Comparison of ENCODE assay signal across 8 mouse cellular contexts in the genomic region with DNA sequence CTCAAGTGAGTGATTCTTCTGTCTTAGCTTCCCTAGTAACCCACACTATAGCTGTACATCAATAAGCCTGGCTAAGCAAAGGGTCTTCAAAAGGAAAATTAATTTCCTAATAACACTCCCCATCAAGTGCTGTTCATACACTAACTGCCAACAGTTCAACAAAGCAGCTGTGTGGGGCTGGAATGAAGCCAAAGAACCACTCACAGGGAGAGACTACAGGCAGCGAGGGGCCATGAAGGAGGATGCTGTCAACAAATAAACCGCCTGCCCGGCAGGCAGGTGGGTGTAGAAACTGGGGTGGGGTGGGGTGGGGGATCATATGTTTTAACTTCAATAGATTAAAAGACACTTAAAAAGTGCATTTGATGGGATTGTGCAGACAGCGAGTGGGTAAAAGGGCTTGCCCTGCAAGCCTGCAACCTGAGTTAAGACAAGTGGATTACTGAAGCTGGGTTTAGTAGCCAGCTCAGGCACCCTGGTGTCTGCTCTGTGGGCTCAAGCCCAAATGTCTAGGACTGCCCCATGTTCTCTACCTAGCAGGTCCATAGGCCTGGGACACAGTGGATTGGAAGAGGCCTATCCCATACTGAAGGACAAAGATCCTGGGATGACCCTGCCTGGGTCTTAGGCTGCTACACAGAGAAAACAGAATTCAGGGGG. TPM values are rescaled to one million over a fixed set of nuclear protein-coding genes. Genes with fewer than 3 reads are reported as not detected.
A peak's percentile ranks its signal among the peaks of the same experiment; 100 is the strongest.
DNase-seq lines count a peak whose midpoint lies in the region; ATAC-seq and TF ChIP-seq lines count a peak whose summit lies in the region.
"Had no signal": no experiment of that assay in that cellular context is flagged by ENCODE, and none has a peak within 500 bp of the region (broad histone marks: within the 10 kb centered on the region; RNA-seq: fewer than 3 reads in every experiment).

No protein-coding gene starts in this region.

- peaks cover 12% of the 10 kb centered on the region for H3K4me1 ChIP-seq in intestine, embryonic 15.5 days (replicated peaks)
- H3K4me1 ChIP-seq in intestine, postnatal 0 days (replicated peaks; ENCODE audit: control insufficient read depth, insufficient read depth, low read length) = no peaks in the 10 kb centered on the region
- peaks cover 33% of the 10 kb centered on the region for H3K4me1 ChIP-seq in forebrain, embryonic 15.5 days
- peaks cover 38% of the 10 kb centered on the region for H3K4me1 ChIP-seq in neural tube, embryonic 15.5 days

- no peaks in the 10 kb centered on the region for H3K9me3 ChIP-seq in intestine, embryonic 15.5 days
- no peaks in the 10 kb centered on the region for H3K9me3 ChIP-seq in intestine, postnatal 0 days (ENCODE audit: control insufficient read depth)
- H3K9me3 ChIP-seq in forebrain, embryonic 15.5 days = no peaks in the 10 kb centered on the region
- H3K9me3 ChIP-seq in neural tube, embryonic 15.5 days (replicated peaks) = no peaks in the 10 kb centered on the region

- ATAC-seq in intestine, embryonic 15.5 days = 0 out of 2 replicates have a peak, but pooled peaks have one; percentile 62
- no peak for ATAC-seq in intestine, postnatal 0 days
- peak; percentile 87 for ATAC-seq in forebrain, embryonic 15.5 days (replicated peaks)
- ATAC-seq in neural tube, embryonic 15.5 days (ENCODE audit: low FRiP score) = peak; percentile 48; the same call in 1 of the 2 replicates
- no peak for ATAC-seq in inflammation-experienced regulatory T-cells, adult 6 months

- 17% methylated on average over 4 of the region's 4 CpGs for WGBS in intestine, embryonic 15.5 days
- 27% methylated on average over 4 of the region's 4 CpGs for WGBS in intestine, postnatal 0 days
- WGBS in forebrain, embryonic 15.5 days = 10% methylated on average over 4 of the region's 4 CpGs
- 13% methylated on average over 4 of the region's 4 CpGs for WGBS in neural tube, embryonic 15.5 days

- H3K4me3 ChIP-seq in intestine, embryonic 15.5 days (replicated peaks) = no peak overlapping the region
- H3K4me3 ChIP-seq in intestine, postnatal 0 days (ENCODE audit: low read depth, low read length) = no peak overlapping the region
- no peak overlapping the region for H3K4me3 ChIP-seq in forebrain, embryonic 15.5 days
- H3K4me3 ChIP-seq in neural tube, embryonic 15.5 days (replicated peaks) = no peak overlapping the region

- no peak overlapping the region for H3K27ac ChIP-seq in intestine, embryonic 15.5 days
- no peak overlapping the region for H3K27ac ChIP-seq in intestine, postnatal 0 days (ENCODE audit: low read depth, low read length)
- H3K27ac ChIP-seq in forebrain, embryonic 15.5 days (replicated peaks) = peak overlapping the region; percentile 70
- peak overlapping the region; percentile 60 for H3K27ac ChIP-seq in neural tube, embryonic 15.5 days (replicated peaks)
- H3K27ac ChIP-seq: macrophage had no signal

- H3K9ac ChIP-seq in intestine, embryonic 15.5 days = no peak overlapping the region
- H3K9ac ChIP-seq in intestine, postnatal 0 days (ENCODE audit: low read depth, low read length) = no peak overlapping the region
- no peak overlapping the region for H3K9ac ChIP-seq in forebrain, embryonic 15.5 days (replicated peaks)
- no peak overlapping the region for H3K9ac ChIP-seq in neural tube, embryonic 15.5 days (replicated peaks)

- TF ChIP-seq POLR2A in brain, embryonic 14.5 days (IDR thresholded peaks at IDR 0.05; ENCODE audit: borderline replicate concordance, extremely low read depth, insufficient read depth, insufficient read length, poor library complexity, severe bottlenecking) = no peak

- no peaks in the 10 kb centered on the region for H3K27me3 ChIP-seq in intestine, embryonic 15.5 days (replicated peaks)
- no peaks in the 10 kb centered on the region for H3K27me3 ChIP-seq in intestine, postnatal 0 days (replicated peaks; ENCODE audit: control insufficient read depth, insufficient read depth, low read length)
- H3K27me3 ChIP-seq in forebrain, embryonic 15.5 days = no peaks in the 10 kb centered on the region
- no peaks in the 10 kb centered on the region for H3K27me3 ChIP-seq in neural tube, embryonic 15.5 days (replicated peaks)

- TF ChIP-seq CTCF in intestine, postnatal 0 days (IDR thresholded peaks at IDR 0.05; ENCODE audit: low read depth) = no peak
- no peak for TF ChIP-seq CTCF in brain, embryonic 14.5 days (IDR thresholded peaks at IDR 0.05; ENCODE audit: borderline replicate concordance, extremely low read depth, insufficient read depth, insufficient read length)

- H3K4me2 ChIP-seq in intestine, embryonic 15.5 days (replicated peaks) = no peak overlapping the region
- no peak overlapping the region for H3K4me2 ChIP-seq in intestine, postnatal 0 days (replicated peaks; ENCODE audit: low read depth)
- no peak overlapping the region for H3K4me2 ChIP-seq in forebrain, embryonic 15.5 days (replicated peaks)
- H3K4me2 ChIP-seq in neural tube, embryonic 15.5 days = no peak overlapping the region; the same call in 1 of the 2 replicates

- H3K36me3 ChIP-seq in intestine, embryonic 15.5 days = no peaks in the 10 kb centered on the region
- H3K36me3 ChIP-seq in intestine, postnatal 0 days (ENCODE audit: control insufficient read depth, insufficient read depth) = no peaks in the 10 kb centered on the region
- no peaks in the 10 kb centered on the region for H3K36me3 ChIP-seq in forebrain, embryonic 15.5 days
- no peaks in the 10 kb centered on the region for H3K36me3 ChIP-seq in neural tube, embryonic 15.5 days

- DNase-seq in brain, embryonic 14.5 days (ENCODE audit: low read depth) = peak; percentile 94
- no peak for DNase-seq in spleen, adult 18-20 months

RNA-seq across cellular contexts. Expression of gene Zfyve28, which starts 35.8 kb away (rescaled TPM):
- 0.47 and 0.65 TPM in 2 replicates for polyA plus RNA-seq in intestine, embryonic 15.5 days (2015; fragmentation: Nextera tagmentation; extraction: Ambion mirVana)
- 0.05 and 0.07 TPM in 2 replicates for polyA plus RNA-seq in intestine, postnatal 0 days (2015; fragmentation: Nextera tagmentation; extraction: Ambion mirVana)
- 5.7 and 7.6 TPM in 2 replicates for polyA plus RNA-seq in brain, embryonic 14.5 days (2012; rRNA removed)
- 4.7 and 5.3 TPM in 2 replicates for polyA plus RNA-seq in forebrain, embryonic 15.5 days (2015; fragmentation: Nextera tagmentation; extraction: Ambion mirVana)
- 6.3 and 7.5 TPM in 2 replicates for polyA plus RNA-seq in neural tube, embryonic 15.5 days (2015; fragmentation: Nextera tagmentation; extraction: Ambion mirVana)
- 1 to 10 TPM; 1.5 to 5.6 (median 4.6) TPM for polyA plus RNA-seq in inflammation-experienced regulatory T-cells, adult 6 months (2017; shearing (Covaris generic))

RNA-seq across cellular contexts. Expression of gene Cfap99, which starts 36.0 kb away (rescaled TPM):
- not detected in 2 replicates for polyA plus RNA-seq in intestine, embryonic 15.5 days (2015; fragmentation: Nextera tagmentation; extraction: Ambion mirVana)
- polyA plus RNA-seq in intestine, postnatal 0 days (2015; fragmentation: Nextera tagmentation; extraction: Ambion mirVana) = not detected in 2 replicates
- polyA plus RNA-seq in brain, embryonic 14.5 days (2012; rRNA removed) = 0.09 and 0.19 TPM in 2 replicates
- 0.09 TPM in 1 of 2 replicates, not detected in the other for polyA plus RNA-seq in forebrain, embryonic 15.5 days (2015; fragmentation: Nextera tagmentation; extraction: Ambion mirVana)
- polyA plus RNA-seq in neural tube, embryonic 15.5 days (2015; fragmentation: Nextera tagmentation; extraction: Ambion mirVana) = 0.08 TPM in 1 of 2 replicates, not detected in the other
- polyA plus RNA-seq in inflammation-experienced regulatory T-cells, adult 6 months (2017; shearing (Covaris generic)) = not detected
- polyA plus RNA-seq: macrophage had no signal

Comparison
In these comparisons a context has a peak if more than half of its experiments do, and no peak if none do; other contexts are left out.
1. ATAC-seq: peak in intestine, embryonic 15.5 days (single experiment), forebrain, embryonic 15.5 days (single experiment) and neural tube, embryonic 15.5 days (single experiment); none in intestine, postnatal 0 days (single experiment) and inflammation-experienced regulatory T-cells, adult 6 months (single experiment).
2. H3K27ac ChIP-seq: peak in forebrain, embryonic 15.5 days (single experiment) and neural tube, embryonic 15.5 days (single experiment); none in intestine, embryonic 15.5 days (single experiment) and intestine, postnatal 0 days (single experiment).